Mouse (Mus musculus) megakaryocyte, adult 5-6 weeks (primary cell): ENCODE data around the gene Hoxd4. TPM values are rescaled to one million over a fixed set of nuclear protein-coding genes. Genes with fewer than 3 reads are reported as not detected.

Source experiments
- ATAC-seq: 2 replicates; pipeline ENCODE4 v1.8.0; 2016; ENCODE audit warnings: mild to moderate bottlenecking, inconsistent platforms; ENCODE audit not compliant: poor library complexity, severe bottlenecking
- total RNA-seq, 2 experiments: library from RNA; stranded (forward) in 1 of 2; stranded (reverse) in 1 of 2; fragments of 153-499, 151-499 nt in 1 of 2; fragments of 221-1000, 200-1000 nt in 1 of 2; gene quantifications; 2 replicates each; pipeline versions ENCODE4 v1.2.3 to v1.2.4; 2015 to 2017

Gene Hoxd4
- total RNA-seq, 2 experiments from 2014 or later = not detected

GRCm38 (mm10) chr2:74678891-74679595 lies 32.7 kb upstream of the Hoxd4 start, which contains the start of gene Hoxd11:
Gene Hoxd11 (plus strand): TSS chr2:74679557.
- no peak for ATAC-seq

DNA sequence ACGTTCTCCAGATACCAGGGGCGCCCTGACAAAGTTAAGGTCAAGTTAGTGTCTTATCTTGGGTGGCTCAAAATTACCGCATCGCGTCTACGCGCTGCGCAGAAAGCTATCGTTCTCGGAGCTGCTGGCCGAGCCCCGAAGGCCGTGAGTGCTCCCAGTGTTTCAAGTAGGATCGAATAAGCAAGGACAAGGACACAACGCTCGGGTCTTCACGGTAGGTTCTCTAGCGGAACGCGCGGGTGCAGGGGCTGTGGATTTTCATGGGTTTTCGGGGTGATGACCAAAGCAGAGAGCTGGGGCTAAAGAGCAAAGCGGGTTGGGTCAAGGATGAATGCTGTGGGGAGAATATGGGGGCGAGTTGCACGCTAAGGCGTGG lies 32.1 kb upstream of the Hoxd4 start:
- peak; percentile 13; the same call in 1 of the 2 replicates for ATAC-seq

GRCm38 (mm10) chr2:74679980-74680379 lies 31.7 kb upstream of the Hoxd4 start:
- ATAC-seq = peak; percentile 44

DNA sequence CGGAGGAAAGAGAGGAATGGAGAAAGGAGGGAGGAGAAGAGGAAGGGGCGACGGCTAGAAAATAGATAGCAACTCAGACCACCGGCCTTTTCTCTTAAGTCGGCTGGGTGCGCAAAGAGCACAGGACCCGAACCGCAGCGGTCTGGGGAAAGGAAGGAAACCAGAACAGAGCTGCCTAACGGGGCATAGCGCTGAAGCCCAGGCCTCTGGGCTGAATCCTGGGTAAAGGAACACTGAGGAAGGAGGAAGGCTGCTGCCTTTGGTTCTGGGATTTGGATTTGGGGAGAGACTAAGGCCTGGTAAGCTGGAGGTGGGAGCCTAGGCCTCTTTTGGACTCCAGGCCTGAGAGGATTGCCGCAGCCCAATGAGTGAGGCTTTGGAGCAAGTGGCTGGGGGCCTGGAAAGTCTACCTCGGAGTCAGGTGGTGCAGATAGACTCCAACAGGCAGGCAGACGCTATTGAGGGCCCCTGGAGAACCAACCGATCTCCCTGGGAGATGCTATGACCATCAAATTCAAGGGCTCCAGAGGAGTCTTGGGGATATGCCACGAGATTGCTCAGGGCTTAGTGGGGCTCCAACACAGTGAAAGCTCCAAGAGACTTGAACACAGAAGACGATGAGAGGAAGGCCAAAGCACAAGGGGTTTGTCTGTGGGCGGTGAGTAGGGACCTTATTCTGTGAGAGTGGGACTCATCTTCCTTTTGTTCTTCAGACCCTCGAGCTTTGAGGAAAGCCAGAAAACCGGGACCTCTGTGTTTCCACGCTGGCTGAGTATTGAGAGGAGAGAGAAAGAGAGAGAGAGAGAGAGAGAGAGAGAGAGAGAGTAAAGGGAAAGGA lies 30.9 kb upstream of the Hoxd4 start:
- no peak for ATAC-seq

DNA sequence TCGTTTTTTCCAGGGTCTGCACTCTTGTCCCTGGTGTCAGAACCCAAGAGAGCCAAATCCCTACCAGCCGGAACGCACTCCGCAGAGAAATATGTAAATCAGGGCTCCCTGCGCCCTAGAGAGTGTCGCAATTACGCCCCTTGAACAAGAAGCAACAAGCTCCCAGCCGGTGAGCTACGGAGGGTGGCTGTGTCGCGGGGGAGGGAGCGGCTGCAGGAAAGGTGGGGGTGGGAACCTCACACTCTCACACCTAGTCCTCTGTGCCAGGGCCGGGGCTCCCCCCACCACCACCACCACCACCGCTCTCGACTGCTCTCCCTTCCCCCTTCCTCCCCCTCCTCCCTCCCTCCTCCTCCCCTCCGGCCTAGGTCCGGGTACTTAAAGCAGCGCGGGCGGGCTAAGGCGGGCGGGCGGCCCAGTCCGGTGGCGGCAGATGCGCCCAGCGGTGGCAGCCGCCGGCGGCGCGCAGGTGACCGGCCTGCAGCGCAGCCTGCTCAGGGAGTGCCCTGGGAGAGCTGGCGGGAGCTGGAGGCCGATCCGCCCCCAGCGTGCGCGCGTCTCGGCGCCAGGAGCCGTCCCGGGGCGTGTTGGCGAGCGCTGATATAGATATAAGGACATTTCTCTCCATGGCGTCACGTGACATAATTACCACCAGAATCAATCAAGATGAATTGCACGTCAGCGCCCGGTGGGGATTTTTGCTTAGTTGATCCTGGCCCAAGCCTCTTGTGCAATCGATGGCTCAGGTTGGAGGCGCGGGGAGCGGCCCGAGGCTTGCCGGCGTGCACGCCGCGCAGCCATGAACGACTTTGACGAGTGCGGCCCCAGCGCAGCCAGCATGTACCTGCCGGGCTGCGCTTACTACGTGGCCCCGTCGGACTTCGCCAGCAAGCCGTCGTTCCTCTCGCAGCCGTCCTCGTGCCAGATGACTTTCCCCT lies 29.9 kb upstream of the Hoxd4 start:
- ATAC-seq = no peak

- no peak for ATAC-seq
Measured at GRCm38 (mm10) chr2:74682796-74683195, 28.9 kb upstream of the Hoxd4 start.

DNA sequence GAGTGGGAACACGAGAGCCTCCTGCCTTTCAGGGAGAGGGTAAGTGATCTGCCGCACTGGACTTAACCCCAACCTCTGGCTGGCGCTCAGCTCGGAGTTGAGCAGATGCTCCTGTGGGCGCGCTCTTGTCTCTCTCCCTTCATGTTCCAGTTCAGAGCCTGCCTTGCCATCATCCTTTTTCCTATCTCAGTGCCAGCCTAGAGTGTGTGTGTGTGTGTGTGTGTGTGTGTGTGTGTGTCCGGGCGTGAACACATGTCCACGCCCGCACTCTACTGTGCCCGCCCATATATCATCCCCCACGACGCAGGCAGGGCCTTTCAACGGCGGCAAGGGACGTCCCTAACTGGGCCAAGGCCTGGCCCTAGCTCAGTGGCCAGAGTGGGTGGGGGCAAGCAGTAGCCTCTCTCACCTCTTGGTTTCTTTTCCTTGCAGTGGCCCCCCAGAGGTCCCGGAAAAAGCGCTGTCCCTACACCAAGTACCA lies 28.2 kb upstream of the Hoxd4 start:
- no peak for ATAC-seq

GRCm38 (mm10) chr2:74684106-74684505 lies 27.6 kb upstream of the Hoxd4 start:
- ATAC-seq = no peak

- no peak for ATAC-seq
Measured at GRCm38 (mm10) chr2:74685059-74685603, 26.6 kb upstream of the Hoxd4 start.

DNA sequence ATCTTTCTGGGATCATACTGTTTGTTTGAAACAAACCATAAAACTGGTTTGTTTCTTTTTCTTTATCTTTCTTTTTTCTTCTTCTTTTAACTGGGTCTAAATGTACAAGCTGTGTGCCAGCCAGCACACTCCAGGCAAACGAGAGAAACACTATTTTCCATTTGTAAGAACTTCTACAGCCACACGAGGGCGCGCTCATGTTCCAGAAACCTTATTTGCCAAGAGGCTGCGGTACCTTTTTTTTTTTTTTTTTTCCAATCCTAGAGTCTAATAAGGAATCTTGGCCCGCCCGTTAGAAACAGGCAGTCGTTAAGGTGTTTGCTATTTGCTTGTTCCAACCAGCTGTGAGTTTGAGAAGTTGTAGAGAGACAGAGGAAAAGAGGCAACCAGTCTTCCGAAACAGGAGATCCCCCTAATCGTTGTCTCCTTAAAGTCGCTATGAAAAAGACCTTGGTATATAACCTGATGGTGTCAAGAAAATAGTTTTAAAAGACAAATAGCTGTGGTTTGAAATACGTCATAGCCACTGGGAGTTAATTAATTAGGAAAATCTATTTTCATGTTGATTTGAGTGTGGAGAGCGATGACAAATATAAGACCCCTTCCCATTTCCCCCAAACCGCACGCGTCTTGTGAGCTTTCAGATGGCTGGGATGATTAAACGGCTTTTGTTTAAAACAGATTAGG lies 25.3 kb upstream of the Hoxd4 start:
- peak; percentile 54; the same call in 1 of the 2 replicates for ATAC-seq

GRCm38 (mm10) chr2:74686988-74687697 lies 24.6 kb upstream of the Hoxd4 start:
- no peak for ATAC-seq

DNA sequence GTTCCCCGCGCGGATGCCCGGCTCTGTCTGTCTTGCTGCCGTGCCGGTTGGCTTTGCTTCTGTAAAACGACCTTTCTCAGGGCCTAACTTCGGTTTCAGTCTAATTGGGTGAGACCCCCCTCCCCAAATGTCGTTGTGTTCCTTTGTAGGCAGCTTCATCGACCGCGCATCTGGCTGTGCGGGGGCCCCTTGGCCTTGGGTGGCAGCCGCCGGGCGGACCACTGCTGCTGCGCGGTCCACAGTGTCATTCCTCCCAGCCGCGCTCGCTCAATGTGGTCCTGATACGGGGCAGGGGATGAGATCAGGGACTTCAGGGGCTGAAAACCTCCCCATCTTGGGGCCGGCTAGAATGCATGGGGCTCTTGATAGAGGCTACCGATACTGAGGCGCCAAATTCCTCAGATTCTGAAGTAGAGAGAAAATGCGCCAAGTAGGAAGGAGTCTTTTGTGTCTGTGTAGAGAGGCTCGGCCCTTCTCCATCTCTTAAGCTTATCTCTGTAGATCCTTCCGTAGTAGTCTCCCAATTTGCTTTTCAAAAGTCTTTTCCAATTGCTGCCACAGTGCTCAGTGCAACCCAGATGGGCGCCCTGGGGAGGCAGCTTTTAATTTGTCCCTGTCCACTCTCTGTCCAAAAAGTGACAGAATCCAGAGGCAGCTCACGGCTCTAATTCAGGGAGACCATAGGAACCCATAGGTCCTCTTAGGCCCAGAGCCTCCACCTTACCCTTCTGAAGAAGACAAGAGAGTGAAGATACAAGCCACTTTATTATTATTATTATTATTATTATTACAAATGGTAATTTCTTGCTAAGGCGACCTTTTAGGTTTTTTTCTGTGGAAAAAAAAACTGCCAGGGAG lies 23.8 kb upstream of the Hoxd4 start:
- no peak for ATAC-seq

GRCm38 (mm10) chr2:74688795-74689573 lies 22.7 kb upstream of the Hoxd4 start:
- ATAC-seq = no peak

- ATAC-seq = no peak
Measured at GRCm38 (mm10) chr2:74689574-74690337, 22.0 kb upstream of the Hoxd4 start.

GRCm38 (mm10) chr2:74690338-74690716 lies 21.4 kb upstream of the Hoxd4 start:
- ATAC-seq = no peak

GRCm38 (mm10) chr2:74691022-74691951 lies 20.4 kb upstream of the Hoxd4 start, which contains the start of gene Hoxd10:
Gene Hoxd10 (plus strand): TSS chr2:74691924.
- no peak for ATAC-seq
